Comparison of ENCODE assay signal across 25 mouse cellular contexts in genomic region chr1:163289131-163289530, GRCm38 (mm10). TPM values are rescaled to one million over a fixed set of nuclear protein-coding genes. Genes with fewer than 3 reads are reported as not detected.
A peak's percentile ranks its signal among the peaks of the same experiment; 100 is the strongest.
DNase-seq lines count a peak whose midpoint lies in the region; ATAC-seq lines count a peak whose summit lies in the region.
"Had no signal": no experiment of that assay in that cellular context is flagged by ENCODE, and none has a peak within 500 bp of the region (broad histone marks: within the 10 kb centered on the region; RNA-seq: fewer than 3 reads in every experiment).

No protein-coding gene starts in this region.

- no peak overlapping the region for H3K9ac ChIP-seq in intestine, embryonic 16.5 days (ENCODE audit: low read depth, low read length)
- H3K9ac ChIP-seq in stomach, embryonic 15.5 days = no peak overlapping the region
- H3K9ac ChIP-seq in midbrain, embryonic 15.5 days = no peak overlapping the region
- H3K9ac ChIP-seq: embryonic facial prominence, embryonic 13.5 days; forebrain, embryonic 13.5 days; hindbrain, embryonic 13.5 days had no signal

- ATAC-seq in intestine, embryonic 16.5 days = peak; percentile 96
- ATAC-seq in stomach, embryonic 15.5 days (ENCODE audit: insufficient read depth, low FRiP score, low read depth) = peak; percentile 76; the same call in 1 of the 2 replicates
- no peak for ATAC-seq in midbrain, embryonic 15.5 days (replicated peaks)
- ATAC-seq: activated CD4-positive, CD25-positive, alpha-beta regulatory T cell, adult 4 months; forebrain, embryonic 13.5 days; forebrain, embryonic 16.5 days; hindbrain, embryonic 16.5 days had no signal

- no peaks in the 10 kb centered on the region for H3K4me1 ChIP-seq in intestine, embryonic 16.5 days (ENCODE audit: control insufficient read depth, insufficient read depth, low read length)
- H3K4me1 ChIP-seq in stomach, embryonic 15.5 days = no peaks in the 10 kb centered on the region
- H3K4me1 ChIP-seq in midbrain, embryonic 15.5 days = no peaks in the 10 kb centered on the region
- H3K4me1 ChIP-seq: forebrain, embryonic 13.5 days; hindbrain, embryonic 13.5 days had no signal

- WGBS in intestine, embryonic 16.5 days = 63% methylated on average over 7 of the region's 7 CpGs
- WGBS in stomach, embryonic 15.5 days = 76% methylated on average over 7 of the region's 7 CpGs
- 92% methylated on average over 7 of the region's 7 CpGs for WGBS in midbrain, embryonic 15.5 days

- H3K9me3 ChIP-seq in intestine, embryonic 16.5 days (ENCODE audit: control insufficient read depth, low read length) = no peaks in the 10 kb centered on the region
- no peaks in the 10 kb centered on the region for H3K9me3 ChIP-seq in stomach, embryonic 15.5 days
- H3K9me3 ChIP-seq in midbrain, embryonic 15.5 days = no peaks in the 10 kb centered on the region
- H3K9me3 ChIP-seq: embryonic facial prominence, embryonic 10.5 days; embryonic facial prominence, embryonic 13.5 days; forebrain, embryonic 10.5 days; forebrain, embryonic 13.5 days; hindbrain, embryonic 13.5 days had no signal

- DNase-seq in heart, adult 11 months = peak; percentile 64
- no peak for DNase-seq in heart, adult 9 months (ENCODE audit: low spot score in 2 of 2)
- DNase-seq in kidney, adult 8-10 months = no peak
- DNase-seq in yolk sac, embryonic 10.5 days (ENCODE audit: low spot score) = no peak
- DNase-seq: adrenal gland, adult 8-10 months; adrenal gland, postnatal 25 days; cerebellum, adult 11-12 months; cerebellum, adult 8-10 months; cerebellum, postnatal 10 days; cerebellum, postnatal 36 days; embryo, embryonic 11 days; gastrocnemius, postnatal 14 days; heart, adult 2 months had no signal

- no peak overlapping the region for H3K4me2 ChIP-seq in intestine, embryonic 16.5 days (ENCODE audit: low read depth, low read length)
- H3K4me2 ChIP-seq in stomach, embryonic 15.5 days = no peak overlapping the region
- no peak overlapping the region for H3K4me2 ChIP-seq in midbrain, embryonic 15.5 days
- H3K4me2 ChIP-seq: forebrain, embryonic 13.5 days; heart, embryonic 11.5 days; hindbrain, embryonic 13.5 days had no signal

- no peak overlapping the region for H3K4me3 ChIP-seq in intestine, embryonic 16.5 days (ENCODE audit: low read length)
- H3K4me3 ChIP-seq in stomach, embryonic 15.5 days (replicated peaks) = no peak overlapping the region
- H3K4me3 ChIP-seq in midbrain, embryonic 15.5 days = no peak overlapping the region
- H3K4me3 ChIP-seq: embryonic facial prominence, embryonic 10.5 days; embryonic facial prominence, embryonic 13.5 days; forebrain, embryonic 10.5 days; forebrain, embryonic 13.5 days; heart, adult 2 months; hindbrain, embryonic 13.5 days had no signal

- no peaks in the 10 kb centered on the region for H3K36me3 ChIP-seq in intestine, embryonic 16.5 days (ENCODE audit: control insufficient read depth, insufficient read depth, low read length)
- no peaks in the 10 kb centered on the region for H3K36me3 ChIP-seq in stomach, embryonic 15.5 days
- no peaks in the 10 kb centered on the region for H3K36me3 ChIP-seq in midbrain, embryonic 15.5 days (replicated peaks)
- H3K36me3 ChIP-seq: embryonic facial prominence, embryonic 13.5 days; forebrain, embryonic 10.5 days; hindbrain, embryonic 13.5 days had no signal

- H3K27ac ChIP-seq in intestine, embryonic 16.5 days (ENCODE audit: low read length) = peak overlapping the region; percentile 13; the same call in 1 of the 2 replicates
- H3K27ac ChIP-seq in stomach, embryonic 15.5 days = no peak overlapping the region
- H3K27ac ChIP-seq in midbrain, embryonic 15.5 days = no peak overlapping the region
- H3K27ac ChIP-seq: embryonic facial prominence, embryonic 10.5 days; forebrain, embryonic 10.5 days; forebrain, embryonic 13.5 days; heart, adult 2 months; hindbrain, embryonic 13.5 days had no signal

- no peaks in the 10 kb centered on the region for H3K27me3 ChIP-seq in intestine, embryonic 16.5 days (replicated peaks; ENCODE audit: control insufficient read depth, insufficient read depth, low read length)
- no peaks in the 10 kb centered on the region for H3K27me3 ChIP-seq in stomach, embryonic 15.5 days (replicated peaks)
- no peaks in the 10 kb centered on the region for H3K27me3 ChIP-seq in midbrain, embryonic 15.5 days (replicated peaks)
- H3K27me3 ChIP-seq: embryonic facial prominence, embryonic 13.5 days; forebrain, embryonic 13.5 days; hindbrain, embryonic 13.5 days had no signal

RNA-seq across cellular contexts. Expression of gene Prrx1, which starts 24.4 kb away (rescaled TPM):
- polyA plus RNA-seq in intestine, embryonic 16.5 days (2015; fragmentation: Nextera tagmentation; extraction: Ambion mirVana) = 5.7 and 7.9 TPM in 2 replicates
- 6.4 and 6.9 TPM in 2 replicates for polyA plus RNA-seq in stomach, embryonic 15.5 days (2015; fragmentation: Nextera tagmentation; extraction: Ambion mirVana)
- polyA plus RNA-seq in midbrain, embryonic 15.5 days (2015; fragmentation: Nextera tagmentation; extraction: Ambion mirVana) = 3.6 and 4.2 TPM in 2 replicates
